Mouse (Mus musculus): Measurements from ENCODE around the gene Chrm3. TPM values are rescaled to one million over a fixed set of nuclear protein-coding genes. Genes with fewer than 3 reads are reported as not detected.

Gene Chrm3
- polyA plus RNA-seq, 1 experiment from 2014 or later = 0.58 TPM

DNA sequence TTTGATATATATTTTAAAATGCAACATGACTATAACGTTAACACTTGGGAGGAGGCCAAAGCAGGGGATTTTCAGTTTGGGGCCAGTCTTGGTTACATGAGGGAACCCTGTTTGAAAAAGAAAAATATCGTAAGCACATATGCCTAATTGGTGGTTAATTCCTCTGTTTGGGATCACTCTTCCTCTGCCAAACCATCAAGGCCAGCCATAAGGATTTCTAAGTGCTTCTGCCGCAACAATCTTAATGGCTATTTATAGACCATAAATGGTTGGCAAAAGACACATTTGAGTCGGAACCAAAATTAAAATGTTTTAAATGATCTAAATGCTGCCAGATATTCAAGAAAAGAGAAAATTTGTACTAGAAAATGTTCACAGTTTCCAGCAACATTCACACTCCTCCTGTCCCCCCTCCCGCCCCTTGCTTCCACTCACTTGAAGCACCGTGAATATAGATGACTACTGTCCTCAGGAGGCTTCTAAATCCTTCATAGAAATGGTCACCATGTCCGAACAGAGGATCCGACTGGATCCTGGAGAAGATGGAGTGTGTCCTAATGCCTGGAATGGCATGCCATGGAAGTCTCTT is 307.3 kb downstream of the Chrm3 start:
- Histone ChIP-seq H3K4me2 (ENCODE audit: low read depth) (no peak overlapping the region), H3K9me3 (ENCODE audit: control insufficient read depth, low read length) (no peaks in the 10 kb centered on the region), H3K9ac (ENCODE audit: low read length) (no peak overlapping the region), H3K4me1 (ENCODE audit: control insufficient read depth, insufficient read depth, low read length) (no peaks in the 10 kb centered on the region), H3K36me3 (ENCODE audit: control insufficient read depth, insufficient read depth, low read length) (no peaks in the 10 kb centered on the region), H3K4me3 (ENCODE audit: low read depth, low read length) (no peak overlapping the region), H3K27ac (ENCODE audit: low read depth, low read length) (no peak overlapping the region), H3K27me3 (ENCODE audit: control insufficient read depth, insufficient read depth, low read length) (no peaks in the 10 kb centered on the region)
- 90% methylated on average over 8 of the region's 8 CpGs for WGBS
- ATAC-seq (ENCODE audit: insufficient read depth, low FRiP score, low TSS enrichment) = no peak
- DNase-seq (ENCODE audit: low spot score) = no peak

DNA sequence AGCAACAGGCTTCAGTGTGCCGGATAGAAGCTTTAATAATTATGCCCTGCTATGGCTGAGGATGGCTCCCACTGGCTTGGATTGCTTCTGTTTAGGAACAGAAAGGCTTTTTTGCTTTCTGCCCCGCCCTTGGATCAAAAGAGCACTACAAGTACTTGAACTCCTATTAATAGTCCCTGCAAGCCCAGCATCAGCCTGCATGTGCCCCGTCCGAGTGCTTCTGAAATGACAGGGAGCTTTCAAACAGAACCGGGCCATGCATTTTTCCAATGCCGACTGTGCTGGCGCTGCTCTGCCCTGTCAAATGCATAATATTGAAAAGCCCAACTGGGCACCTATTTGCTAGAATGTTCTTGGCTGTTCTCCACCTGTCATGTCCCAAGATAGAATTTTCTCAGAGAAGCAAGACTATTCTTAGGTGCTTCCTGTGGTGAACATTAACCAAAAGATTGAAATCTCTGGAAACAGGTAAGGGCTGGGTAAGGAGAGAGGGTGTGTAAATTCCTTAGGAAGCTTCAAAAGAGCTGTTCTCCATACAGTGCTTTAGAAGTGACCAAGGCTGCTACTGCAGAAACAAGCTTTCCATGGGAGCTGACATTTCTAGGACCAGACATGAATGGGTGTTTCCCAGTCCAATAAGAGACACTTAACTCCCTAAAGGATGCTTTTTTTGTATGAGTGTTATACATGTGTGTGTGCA is 314.8 kb downstream of the Chrm3 start:
- H3K4me1 ChIP-seq (ENCODE audit: control insufficient read depth, insufficient read depth, low read length) = no peaks in the 10 kb centered on the region
- no peaks in the 10 kb centered on the region for H3K36me3 ChIP-seq (ENCODE audit: control insufficient read depth, insufficient read depth, low read length)
- no peaks in the 10 kb centered on the region for H3K9me3 ChIP-seq (ENCODE audit: control insufficient read depth, low read length)
- no peak for ATAC-seq (ENCODE audit: insufficient read depth, low FRiP score, low TSS enrichment)
- no peak for DNase-seq (ENCODE audit: low spot score)
- no peak overlapping the region for H3K4me3 ChIP-seq (ENCODE audit: low read depth, low read length)
- no peak overlapping the region for H3K9ac ChIP-seq (ENCODE audit: low read length)
- WGBS = 90% methylated on average over 7 of the region's 7 CpGs
- H3K27ac ChIP-seq (ENCODE audit: low read depth, low read length) = no peak overlapping the region
- H3K27me3 ChIP-seq (ENCODE audit: control insufficient read depth, insufficient read depth, low read length) = no peaks in the 10 kb centered on the region
- H3K4me2 ChIP-seq (ENCODE audit: low read depth) = no peak overlapping the region

DNA sequence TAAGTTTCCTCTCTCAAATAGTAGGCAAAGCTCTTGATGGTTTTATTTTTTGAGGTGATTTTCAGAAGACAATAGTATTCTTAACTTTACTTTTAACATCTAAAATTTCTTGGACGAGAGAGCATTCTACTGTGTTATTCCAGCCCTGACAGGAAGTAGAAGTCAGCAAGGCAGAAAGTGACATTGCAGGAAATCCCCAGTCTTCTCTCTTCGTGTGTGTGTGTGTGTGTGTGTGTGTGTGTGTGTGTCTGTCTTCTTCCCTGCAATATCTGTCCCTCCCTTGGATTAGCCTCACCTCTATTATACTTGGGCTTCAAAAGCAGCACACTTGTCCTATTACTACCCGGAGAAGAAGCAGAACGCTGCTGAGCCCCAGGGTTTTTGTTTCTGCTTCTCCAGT is 316.6 kb downstream of the Chrm3 start:
- no peak for ATAC-seq (ENCODE audit: insufficient read depth, low FRiP score, low TSS enrichment)
- Histone ChIP-seq H3K9ac (ENCODE audit: low read length) (no peak overlapping the region), H3K4me1 (ENCODE audit: control insufficient read depth, insufficient read depth, low read length) (no peaks in the 10 kb centered on the region), H3K36me3 (ENCODE audit: control insufficient read depth, insufficient read depth, low read length) (no peaks in the 10 kb centered on the region), H3K4me3 (ENCODE audit: low read depth, low read length) (no peak overlapping the region), H3K27ac (ENCODE audit: low read depth, low read length) (no peak overlapping the region), H3K4me2 (ENCODE audit: low read depth) (no peak overlapping the region), H3K9me3 (ENCODE audit: control insufficient read depth, low read length) (no peaks in the 10 kb centered on the region), H3K27me3 (ENCODE audit: control insufficient read depth, insufficient read depth, low read length) (no peaks in the 10 kb centered on the region)
- 63% methylated on average over 4 of the region's 4 CpGs for WGBS
- no peak for DNase-seq (ENCODE audit: low spot score)

DNA sequence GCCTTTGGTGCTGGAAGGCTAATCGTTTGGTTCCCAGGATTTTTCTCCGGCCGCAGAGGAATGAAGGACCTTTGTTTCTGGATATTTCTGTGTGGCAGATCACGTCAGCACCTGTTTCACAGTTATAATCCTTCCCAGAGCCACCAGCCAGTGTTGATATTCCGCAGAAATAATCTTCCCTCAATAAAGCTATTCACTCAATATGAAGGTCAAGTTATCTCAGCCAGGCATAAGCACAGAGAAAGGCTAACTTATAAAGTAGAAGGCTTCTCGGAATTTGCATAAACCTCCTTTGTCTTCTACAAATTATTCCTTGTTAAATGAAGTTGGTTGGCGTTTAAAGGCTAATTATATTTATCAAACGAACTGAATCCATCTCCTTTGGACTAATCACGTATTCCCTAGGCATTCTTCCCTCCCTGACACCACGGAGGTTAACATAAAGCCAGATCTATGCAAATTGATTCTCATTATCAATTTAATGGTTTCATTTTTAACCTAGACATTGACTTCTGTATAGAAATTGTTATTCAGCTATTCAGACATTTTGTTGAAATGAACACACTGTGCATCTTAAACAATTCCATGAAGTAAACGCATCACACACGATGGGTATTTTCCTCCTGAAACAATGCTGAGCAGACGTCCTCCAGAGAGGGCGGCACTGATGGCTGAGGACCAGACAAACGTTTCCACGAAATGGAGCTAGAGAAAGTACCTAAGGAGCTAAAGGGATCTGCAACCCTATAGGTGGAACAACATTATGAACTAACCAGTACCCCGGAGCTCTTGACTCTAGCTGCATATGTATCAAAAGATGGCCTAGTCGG is 326.9 kb downstream of the Chrm3 start:
- no peak; the same call in 1 of the 2 replicates for ATAC-seq (ENCODE audit: insufficient read depth, low FRiP score, low TSS enrichment)
- no peak for DNase-seq (ENCODE audit: low spot score)
- no peak overlapping the region for H3K27ac ChIP-seq (ENCODE audit: low read depth, low read length)

GRCm38 (mm10) chr13:10031547-10031946 is 329.1 kb downstream of the Chrm3 start:
- Histone ChIP-seq H3K4me3 (ENCODE audit: low read depth, low read length) (no peak overlapping the region), H3K9ac (ENCODE audit: low read length) (no peak overlapping the region), H3K4me2 (ENCODE audit: low read depth) (no peak overlapping the region), H3K9me3 (ENCODE audit: control insufficient read depth, low read length) (no peaks in the 10 kb centered on the region), H3K4me1 (ENCODE audit: control insufficient read depth, insufficient read depth, low read length) (no peaks in the 10 kb centered on the region), H3K27me3 (ENCODE audit: control insufficient read depth, insufficient read depth, low read length) (no peaks in the 10 kb centered on the region), H3K36me3 (ENCODE audit: control insufficient read depth, insufficient read depth, low read length) (no peaks in the 10 kb centered on the region), H3K27ac (ENCODE audit: low read depth, low read length) (no peak overlapping the region)
- 86% methylated on average over 5 of the region's 5 CpGs for WGBS
- ATAC-seq (ENCODE audit: insufficient read depth, low FRiP score, low TSS enrichment) (no peak), DNase-seq (ENCODE audit: low spot score) (no peak)

More for the DNA sequence above, 326.9 kb downstream of the Chrm3 start:
- 80% methylated on average over 17 of the region's 18 CpGs for WGBS
- H3K27me3 ChIP-seq (ENCODE audit: control insufficient read depth, insufficient read depth, low read length) = no peaks in the 10 kb centered on the region
- H3K4me3 ChIP-seq (ENCODE audit: low read depth, low read length) = no peak overlapping the region
- H3K4me1 ChIP-seq (ENCODE audit: control insufficient read depth, insufficient read depth, low read length) = no peaks in the 10 kb centered on the region
- H3K36me3 ChIP-seq (ENCODE audit: control insufficient read depth, insufficient read depth, low read length) = no peaks in the 10 kb centered on the region
- H3K9ac ChIP-seq (ENCODE audit: low read length) = no peak overlapping the region
- no peak overlapping the region for H3K4me2 ChIP-seq (ENCODE audit: low read depth)
- H3K9me3 ChIP-seq (ENCODE audit: control insufficient read depth, low read length) = no peaks in the 10 kb centered on the region

DNA sequence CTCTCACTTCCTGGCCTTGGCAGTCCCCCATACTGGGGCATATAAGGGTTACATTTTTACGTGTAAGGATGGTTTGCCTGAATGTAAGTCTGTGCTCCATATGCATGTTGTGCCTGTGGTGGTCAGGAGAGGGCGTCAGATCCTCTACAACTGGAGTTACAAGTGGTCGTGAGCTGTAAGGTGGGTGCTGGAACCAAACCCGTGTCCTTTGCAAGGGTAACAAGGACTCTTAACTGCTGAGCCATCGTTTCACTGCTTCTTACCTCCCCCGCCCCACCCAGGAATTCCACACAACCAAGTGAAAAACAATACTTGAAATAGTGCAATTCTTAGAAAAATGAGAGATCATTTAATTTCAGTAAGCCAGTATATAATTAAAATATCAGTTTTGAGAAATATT is 330.7 kb downstream of the Chrm3 start:
- no peak overlapping the region for H3K4me2 ChIP-seq (ENCODE audit: low read depth)
- no peak overlapping the region for H3K9ac ChIP-seq (ENCODE audit: low read length)
- WGBS = 85% methylated on average over 6 of the region's 6 CpGs
- no peaks in the 10 kb centered on the region for H3K36me3 ChIP-seq (ENCODE audit: control insufficient read depth, insufficient read depth, low read length)
- DNase-seq (ENCODE audit: low spot score) = no peak
- no peaks in the 10 kb centered on the region for H3K4me1 ChIP-seq (ENCODE audit: control insufficient read depth, insufficient read depth, low read length)
- H3K9me3 ChIP-seq (ENCODE audit: control insufficient read depth, low read length) = no peaks in the 10 kb centered on the region
- no peak for ATAC-seq (ENCODE audit: insufficient read depth, low FRiP score, low TSS enrichment)
- H3K4me3 ChIP-seq (ENCODE audit: low read depth, low read length) = no peak overlapping the region
- no peak overlapping the region for H3K27ac ChIP-seq (ENCODE audit: low read depth, low read length)
- no peaks in the 10 kb centered on the region for H3K27me3 ChIP-seq (ENCODE audit: control insufficient read depth, insufficient read depth, low read length)

- DNase-seq (ENCODE audit: low spot score) = no peak
- 92% methylated on average over 3 of the region's 3 CpGs for WGBS
- no peak for ATAC-seq (ENCODE audit: insufficient read depth, low FRiP score, low TSS enrichment)
- Histone ChIP-seq H3K9ac (ENCODE audit: low read length) (no peak overlapping the region), H3K27ac (ENCODE audit: low read depth, low read length) (no peak overlapping the region), H3K27me3 (ENCODE audit: control insufficient read depth, insufficient read depth, low read length) (no peaks in the 10 kb centered on the region), H3K36me3 (ENCODE audit: control insufficient read depth, insufficient read depth, low read length) (no peaks in the 10 kb centered on the region), H3K9me3 (ENCODE audit: control insufficient read depth, low read length) (no peaks in the 10 kb centered on the region), H3K4me1 (ENCODE audit: control insufficient read depth, insufficient read depth, low read length) (no peaks in the 10 kb centered on the region), H3K4me3 (ENCODE audit: low read depth, low read length) (no peak overlapping the region), H3K4me2 (ENCODE audit: low read depth) (no peak overlapping the region)
These were observed 335.5 kb downstream of the Chrm3 start for GRCm38 (mm10) chr13:10025134-10025533.

DNA sequence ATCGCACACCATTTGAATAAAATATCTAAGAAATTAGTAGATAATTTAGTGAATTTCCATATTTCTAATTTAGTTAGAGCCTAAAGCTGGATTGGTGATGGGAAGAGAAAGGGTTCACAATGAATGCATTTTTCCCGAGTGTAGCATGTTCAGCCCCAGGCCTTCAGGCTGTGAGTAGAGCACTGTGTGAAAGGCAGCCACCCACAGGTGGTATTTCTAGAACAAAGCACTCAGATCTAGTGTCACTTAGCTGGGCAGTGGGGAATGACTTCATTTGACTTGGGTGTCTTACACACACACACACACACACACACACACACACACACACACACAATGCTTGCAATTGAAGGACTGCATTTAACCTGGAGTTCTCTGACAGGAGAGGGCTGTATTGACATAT is 337.5 kb downstream of the Chrm3 start:
- H3K4me3 ChIP-seq (ENCODE audit: low read depth, low read length) = no peak overlapping the region
- ATAC-seq (ENCODE audit: insufficient read depth, low FRiP score, low TSS enrichment) = no peak
- no peaks in the 10 kb centered on the region for H3K4me1 ChIP-seq (ENCODE audit: control insufficient read depth, insufficient read depth, low read length)
- H3K27ac ChIP-seq (ENCODE audit: low read depth, low read length) = no peak overlapping the region
- H3K4me2 ChIP-seq (ENCODE audit: low read depth) = no peak overlapping the region
- H3K36me3 ChIP-seq (ENCODE audit: control insufficient read depth, insufficient read depth, low read length) = no peaks in the 10 kb centered on the region
- H3K27me3 ChIP-seq (ENCODE audit: control insufficient read depth, insufficient read depth, low read length) = no peaks in the 10 kb centered on the region
- H3K9me3 ChIP-seq (ENCODE audit: control insufficient read depth, low read length) = no peaks in the 10 kb centered on the region
- WGBS = 83% methylated on average over 2 of the region's 2 CpGs
- no peak overlapping the region for H3K9ac ChIP-seq (ENCODE audit: low read length)
- no peak for DNase-seq (ENCODE audit: low spot score)

Data from neural tube, embryonic 11.5 days (tissue).